Mouse (Mus musculus) small intestine, adult 2 months (tissue): ENCODE measurements around the gene Acoxl. TPM values are rescaled to one million over a fixed set of nuclear protein-coding genes. Genes with fewer than 3 reads are reported as not detected.
A peak's percentile ranks its signal among the peaks of the same experiment; 100 is the strongest.

Source experiments
- H3K27ac ChIP-seq: fragments of 200-500 bp; 2 replicates; pipeline ENCODE4 v1.5.1; 2012; ENCODE audit warnings: low read depth, low read length, control low read depth, inconsistent platforms; ENCODE audit not compliant: insufficient read depth
- H3K27me3 ChIP-seq: fragments of 200-500 bp; 2 replicates; pipeline ENCODE4 v1.6.1; 2012; ENCODE audit warnings: mild to moderate bottlenecking, moderate library complexity, low read length, inconsistent platforms; ENCODE audit not compliant: control insufficient read depth, insufficient read depth
- H3K36me3 ChIP-seq: fragments of 200-500 bp; 2 replicates; pipeline ENCODE4 v1.6.1; 2012; ENCODE audit warnings: mild to moderate bottlenecking, low read length, control low read depth, inconsistent platforms; ENCODE audit not compliant: control insufficient read depth, insufficient read depth
- H3K4me1 ChIP-seq: fragments of 200-500 bp; 2 replicates; pipeline ENCODE4 v1.6.1; 2012; ENCODE audit warnings: low read length, inconsistent platforms, mixed read lengths; ENCODE audit not compliant: control insufficient read depth, insufficient read depth, insufficient read length
- H3K4me3 ChIP-seq: fragments of 200-500 bp; 2 replicates; pipeline ENCODE4 v1.5.1; 2012; ENCODE audit warnings: low read depth, mild to moderate bottlenecking, control low read depth, inconsistent platforms, low read length, moderate library complexity
- CTCF ChIP-seq: fragments of 200-500 bp; IDR thresholded peaks from 2 replicates; pipeline ENCODE4 v1.5.1; 2012; ENCODE audit warnings: low read depth, mild to moderate bottlenecking, control low read depth, inconsistent platforms, low read length, moderate library complexity, mixed read lengths; ENCODE audit not compliant: insufficient replicate concordance, insufficient read length; ENCODE audit errors: extremely low read depth
- POLR2A ChIP-seq: fragments of 200-500 bp; IDR thresholded peaks from 2 replicates; pipeline ENCODE4 v1.6.1; 2012; ENCODE audit warnings: low read depth, mild to moderate bottlenecking, control low read depth, inconsistent platforms, low read length, moderate library complexity
- WGBS: fragments of 180-500 bp; shearing (Covaris S2); methylation state at CpG from one replicate; pipeline ENCODE4 v1.1.7; 2018; 5-methylcytosine and 5-hydroxymethylcytosine counted together
- polyA plus RNA-seq: library from polyadenylated mRNA; depleted of rRNA; stranded (reverse); fragments of >200 nt; gene quantifications from 2 replicates; pipeline ENCODE4 v1.2.3, GENCODE M21; 2012; rRNA removed

The Acoxl gene
- polyA plus RNA-seq = 0.11 and 0.23 TPM in 2 replicates

- no peak within 1 kb of the TSS for H3K27ac ChIP-seq
- WGBS = 50% methylated on average over 7 of the region's 7 CpGs
- no peak within 1 kb of the TSS for H3K4me3 ChIP-seq
- peaks cover 24% of the 10 kb centered on the region for H3K27me3 ChIP-seq
- TF ChIP-seq CTCF (no peak), POLR2A (no peak)
- H3K4me1 ChIP-seq = no peaks in the 10 kb centered on the region
- no peaks in the 10 kb centered on the region for H3K36me3 ChIP-seq
Measured at GRCm38 (mm10) chr2:127838576-127838975, at the start of gene Acoxl. Acoxl (plus strand) TSS chr2:127838876.

- 2% methylated on average over 11 of the region's 11 CpGs for WGBS
- no peak overlapping the region for H3K27ac ChIP-seq
- no peak for TF ChIP-seq POLR2A
- TF ChIP-seq CTCF = no peak
Measured at GRCm38 (mm10) chr2:127789138-127789537, 49.5 kb upstream of the Acoxl start.

GRCm38 (mm10) chr2:127789651-127790270 is 48.9 kb upstream of the Acoxl start:
- TF ChIP-seq POLR2A (no peak), CTCF (no peak)
- no peaks in the 10 kb centered on the region for H3K36me3 ChIP-seq
- peak overlapping the region; percentile 18; the same call in 1 of the 2 replicates for H3K4me3 ChIP-seq
- peaks cover 4% of the 10 kb centered on the region; the same call in 1 of the 2 replicates for H3K4me1 ChIP-seq
- 21% methylated on average over 9 of the region's 9 CpGs for WGBS
- no peak overlapping the region for H3K27ac ChIP-seq
- no peaks in the 10 kb centered on the region for H3K27me3 ChIP-seq

More at GRCm38 (mm10) chr2:127789138-127789537, 49.5 kb upstream of the Acoxl start:
- H3K4me3 ChIP-seq = peak overlapping the region; percentile 66
- no peaks in the 10 kb centered on the region for H3K27me3 ChIP-seq
- peaks cover 4% of the 10 kb centered on the region; the same call in 1 of the 2 replicates for H3K4me1 ChIP-seq
- no peaks in the 10 kb centered on the region for H3K36me3 ChIP-seq

GRCm38 (mm10) chr2:127791919-127792603 is 46.6 kb upstream of the Acoxl start, which contains the start of gene Mtln:
Mtln (minus strand) TSS chr2:127792488.
- Histone ChIP-seq H3K27ac (peak within 1 kb of the TSS; percentile 28), H3K27me3 (no peaks in the 10 kb centered on the region), H3K4me3 (peak within 1 kb of the TSS; percentile 84), H3K4me1 (peaks cover 4% of the 10 kb centered on the region; the same call in 1 of the 2 replicates), H3K36me3 (no peaks in the 10 kb centered on the region)
- WGBS = under 1% methylated on average over 37 of the region's 37 CpGs
- TF ChIP-seq CTCF (no peak), POLR2A (peak; percentile 71; the same call in 1 of the 2 replicates)

- no peaks in the 10 kb centered on the region for H3K27me3 ChIP-seq
- H3K27ac ChIP-seq = no peak within 1 kb of the TSS
- WGBS = 1% methylated on average over 56 of the region's 56 CpGs
- no peaks in the 10 kb centered on the region; the same call in 1 of the 2 replicates for H3K36me3 ChIP-seq
- TF ChIP-seq CTCF (no peak), POLR2A (no peak)
- peak within 1 kb of the TSS; percentile 67 for H3K4me3 ChIP-seq
- no peaks in the 10 kb centered on the region for H3K4me1 ChIP-seq
Measured at GRCm38 (mm10) chr2:127831401-127832102, 7.1 kb upstream of the Acoxl start, which contains the start of gene Bub1. Bub1 (minus strand) TSS chr2:127831865.

GRCm38 (mm10) chr2:127832103-127832832 is 6.4 kb upstream of the Acoxl start:
- Histone ChIP-seq H3K27ac (no peak overlapping the region), H3K27me3 (no peaks in the 10 kb centered on the region), H3K4me3 (peak overlapping the region; percentile 67; the same call in 1 of the 2 replicates), H3K36me3 (no peaks in the 10 kb centered on the region; the same call in 1 of the 2 replicates), H3K4me1 (no peaks in the 10 kb centered on the region)
- TF ChIP-seq CTCF (no peak), POLR2A (no peak)
- WGBS = 20% methylated on average over 11 of the region's 11 CpGs

GRCm38 (mm10) chr2:127832833-127833190 is 5.9 kb upstream of the Acoxl start:
- Histone ChIP-seq H3K4me1 (no peaks in the 10 kb centered on the region), H3K27ac (no peak overlapping the region), H3K27me3 (no peaks in the 10 kb centered on the region), H3K36me3 (no peaks in the 10 kb centered on the region), H3K4me3 (no peak overlapping the region)
- 6% methylated on average over 2 of the region's 2 CpGs for WGBS
- no peak for TF ChIP-seq CTCF
- no peak for TF ChIP-seq POLR2A
